ENCODE assay signal across 28 mouse cellular contexts in genomic region chr2:60299323-60299722, GRCm38 (mm10).
"Had no signal": no experiment of that assay in that cellular context is flagged by ENCODE, and none has a peak within 500 bp of the region (broad histone marks: within the 10 kb centered on the region; RNA-seq: fewer than 3 reads in every experiment).

No protein-coding gene starts in this region.

- H3K27ac ChIP-seq: gastrocnemius, adult 2 months; heart, embryonic 10.5 days; hindbrain, embryonic 10.5 days; hindbrain, embryonic 12.5 days; hindbrain, embryonic 14.5 days; kidney, embryonic 15.5 days; kidney, postnatal 0 days; limb, embryonic 10.5 days; limb, embryonic 12.5 days; liver, embryonic 13.5 days; liver, embryonic 15.5 days had no signal

- H3K9ac ChIP-seq: heart, embryonic 12.5 days; hindbrain, embryonic 12.5 days; hindbrain, embryonic 14.5 days; kidney, embryonic 15.5 days; limb, embryonic 12.5 days; liver, embryonic 13.5 days; liver, embryonic 15.5 days; liver, postnatal 0 days had no signal

- DNase-seq: gastrocnemius, adult 2 months; gastrocnemius, postnatal 10 days; gastrocnemius, postnatal 25 days; heart, adult 18-20 months; heart, postnatal 10 days; heart, postnatal 4 days; kidney, adult 11 months; kidney, adult 2 months; kidney, adult 9 months; kidney, postnatal 14 days; kidney, postnatal 36 days; layer of hippocampus, adult 9-11 months; layer of hippocampus, postnatal 36 days; liver; liver, embryonic 13.5 days; liver, postnatal 0 days; lung, adult 2 months had no signal

- H3K9me3 ChIP-seq: heart, embryonic 10.5 days; hindbrain, embryonic 10.5 days; kidney, embryonic 15.5 days; limb, embryonic 10.5 days; limb, embryonic 12.5 days; liver, embryonic 13.5 days; liver, embryonic 15.5 days had no signal

- H3K4me3 ChIP-seq: gastrocnemius, adult 2 months; heart, embryonic 10.5 days; heart, embryonic 12.5 days; hindbrain, embryonic 10.5 days; hindbrain, embryonic 12.5 days; kidney, embryonic 15.5 days; limb, embryonic 10.5 days; limb, embryonic 12.5 days; liver, embryonic 13.5 days; liver, embryonic 15.5 days had no signal

- H3K27me3 ChIP-seq: heart, embryonic 12.5 days; hindbrain, embryonic 12.5 days; kidney, embryonic 15.5 days; limb, embryonic 12.5 days; liver, embryonic 13.5 days; liver, embryonic 15.5 days had no signal

- H3K4me1 ChIP-seq: heart, embryonic 10.5 days; heart, embryonic 12.5 days; hindbrain, embryonic 10.5 days; hindbrain, embryonic 12.5 days; kidney, embryonic 15.5 days; limb, embryonic 10.5 days; limb, embryonic 12.5 days; liver, embryonic 13.5 days; liver, embryonic 15.5 days had no signal

- H3K36me3 ChIP-seq: heart, embryonic 12.5 days; hindbrain, embryonic 12.5 days; kidney, embryonic 15.5 days; limb, embryonic 12.5 days had no signal

- H3K4me2 ChIP-seq: heart, embryonic 12.5 days; hindbrain, embryonic 12.5 days; hindbrain, embryonic 14.5 days; kidney, embryonic 15.5 days; limb, embryonic 12.5 days; liver, embryonic 11.5 days; liver, embryonic 13.5 days; liver, embryonic 15.5 days had no signal
